Mouse (Mus musculus) heart, postnatal 10 days (tissue): ENCODE data around the gene Pik3c2g. TPM values are rescaled to one million over a fixed set of nuclear protein-coding genes. Genes with fewer than 3 reads are reported as not detected.

ENCODE experiments used
- DNase-seq, 2 experiments: peaks; one replicate each; pipeline ENCODE4 v3.0.0; 2021
- intact Hi-C: fragments of 180-260 bp; cut with DNase I; formaldehyde crosslinking; loops from one replicate; pipeline ENCODE4 v1.15.1; 2025
- total RNA-seq, 2 experiments: library from RNA; stranded (reverse); gene quantifications; 2 replicates each; pipeline ENCODE4 v1.2.3; 2021

Gene Pik3c2g
- not detected for total RNA-seq

GRCm38 (mm10) chr6:139586892-139587291 is at the start of gene Pik3c2g:
Gene Pik3c2g (plus strand): TSS chr6:139587221.
- intact Hi-C loops, result loop anchor here (10.0 kb wide), 1 partner anchor 858 kb away; no protein-coding TSS in a partner anchor
- DNase-seq, result no peak

- intact Hi-C loops, result loop anchor here (2.0 kb wide), 1 partner anchor 38 kb away; no protein-coding TSS in a partner anchor
- DNase-seq, result no peak
Measured at GRCm38 (mm10) chr6:139538469-139538868, 48.6 kb upstream of the Pik3c2g start.

DNA sequence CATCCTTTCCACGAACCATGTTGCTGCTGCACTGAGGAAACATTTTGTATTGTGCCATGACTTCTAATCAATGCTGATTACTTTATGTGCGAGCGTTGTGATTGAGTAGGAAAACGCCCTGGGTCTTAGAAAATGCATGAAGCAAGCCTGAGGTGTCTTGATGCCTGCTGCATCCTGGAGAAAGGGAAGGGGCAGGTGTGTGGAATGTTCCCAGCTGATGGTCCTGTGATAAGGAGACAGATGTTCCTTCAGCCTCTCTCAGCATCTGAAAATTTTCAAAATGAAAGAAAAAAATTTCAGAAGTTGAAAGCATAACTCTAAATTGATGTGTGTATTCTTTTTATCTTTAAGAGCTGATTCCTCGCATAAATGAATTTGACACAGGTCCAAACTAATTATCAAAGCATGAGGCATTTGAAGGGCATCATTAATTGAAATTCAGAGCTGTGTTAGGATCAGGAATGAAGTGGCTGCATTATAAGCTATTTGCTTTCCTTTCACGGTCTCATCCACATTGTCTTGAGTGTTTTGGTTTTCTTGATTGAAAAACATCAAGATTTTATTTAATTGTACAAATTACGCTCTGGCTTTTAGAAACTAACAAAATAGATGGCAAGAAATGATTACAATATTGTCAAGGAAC is 31.4 kb upstream of the Pik3c2g start:
- intact Hi-C loops, result no loop called here
- no peak for DNase-seq

DNA sequence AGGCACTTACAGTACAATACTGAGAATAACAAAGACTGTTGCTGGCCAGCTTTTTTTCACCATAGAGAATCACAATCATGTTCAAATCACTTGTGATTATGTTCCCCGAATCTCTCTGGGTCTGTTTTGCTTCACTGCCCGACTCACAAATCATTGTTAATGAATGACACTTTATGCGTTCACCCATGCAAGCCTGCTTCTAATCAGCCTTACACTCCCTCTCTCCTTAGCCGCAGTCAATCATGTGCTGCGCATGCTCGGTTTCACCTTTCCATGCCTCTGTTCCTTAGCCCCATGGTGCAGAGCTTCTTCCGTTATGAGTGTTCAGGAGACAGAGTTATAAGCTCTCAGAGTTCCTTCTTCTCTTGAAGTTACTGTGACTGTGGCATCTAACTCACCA is 17.8 kb upstream of the Pik3c2g start:
- intact Hi-C loops, result no loop called here
- DNase-seq, result no peak

GRCm38 (mm10) chr6:139575854-139576253 is 11.2 kb upstream of the Pik3c2g start:
- intact Hi-C loops, result loop anchor here (2.0 to 5.0 kb wide), 3 partner anchors 37 to 1404 kb away; no protein-coding TSS in a partner anchor
- DNase-seq, result no peak

DNA sequence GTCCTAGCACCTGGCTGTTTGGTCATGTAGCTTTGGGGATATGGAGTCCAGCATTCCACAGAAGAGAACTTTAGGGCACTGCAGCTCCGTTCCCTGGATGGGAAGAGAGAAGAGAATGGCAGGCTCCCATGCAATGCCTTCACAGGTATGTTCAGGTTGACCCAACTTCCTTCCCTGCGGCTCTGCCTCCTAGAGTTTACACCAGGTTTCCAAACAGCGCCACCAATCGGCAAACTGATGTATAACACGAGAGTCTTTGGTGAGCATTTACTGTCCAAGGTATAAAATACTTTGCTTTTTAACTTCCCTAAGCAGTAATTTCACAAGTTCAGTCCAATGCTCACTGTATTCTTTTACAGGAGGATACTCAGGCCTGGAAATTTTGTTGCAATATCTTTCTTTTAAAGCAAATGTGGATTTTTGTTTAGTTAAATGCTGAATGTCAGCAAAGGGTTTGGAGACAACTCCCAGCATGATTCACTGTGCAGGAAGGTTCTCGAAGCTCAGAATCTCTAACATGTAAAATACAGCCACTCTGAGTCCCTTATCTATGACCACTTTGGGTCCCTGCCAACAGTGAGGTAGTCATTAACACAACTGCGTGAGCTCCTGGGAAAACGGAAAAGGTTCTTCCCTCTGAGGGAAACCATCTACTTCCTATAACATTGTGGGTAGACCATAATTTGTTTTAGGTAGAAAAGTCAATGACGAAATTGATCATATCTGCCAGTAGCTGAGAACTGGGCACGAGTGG is 10.6 kb upstream of the Pik3c2g start:
- intact Hi-C loops, result loop anchor here (2.0 to 5.0 kb wide), 3 partner anchors 38 to 1404 kb away; no protein-coding TSS in a partner anchor
- peak in 1 of 2 experiments; percentile 7 for DNase-seq

DNA sequence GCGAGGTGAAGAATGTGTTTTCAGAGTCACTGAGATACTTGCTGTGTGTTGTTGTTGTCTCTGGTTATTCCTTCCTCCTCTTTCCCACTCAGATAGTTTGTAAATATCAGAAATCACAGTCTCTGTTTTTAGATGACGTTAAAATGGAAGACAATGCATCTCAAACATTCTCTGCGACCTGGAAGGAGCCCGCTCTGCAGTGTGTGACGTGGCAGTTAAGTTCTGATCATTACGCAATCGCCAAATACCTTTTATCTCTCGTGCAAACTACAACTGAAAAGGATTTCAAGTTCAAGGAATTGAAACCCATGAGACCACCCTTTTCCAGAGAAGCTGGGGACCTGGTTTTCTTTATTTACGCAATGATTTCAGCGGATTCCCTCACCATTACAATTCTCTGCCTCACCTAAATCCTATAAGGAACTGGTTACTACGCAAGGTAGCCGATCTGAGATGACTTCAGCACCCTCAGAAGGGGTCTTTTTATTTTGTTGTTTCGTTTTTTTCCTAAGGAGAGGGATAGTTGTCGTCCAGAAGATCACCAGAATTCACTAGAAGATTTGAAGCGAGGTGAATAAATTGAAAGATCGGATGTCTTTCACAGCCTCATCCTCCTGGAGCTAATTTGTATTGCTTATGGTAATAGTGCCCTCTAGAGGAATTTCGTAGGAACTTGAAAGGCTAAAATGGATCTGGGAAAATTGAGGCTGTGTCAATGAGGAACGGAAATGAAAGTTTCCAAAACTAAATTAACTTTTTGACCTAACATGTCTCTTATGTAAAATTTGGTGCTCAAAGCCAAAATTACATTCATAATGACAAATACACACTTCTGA is 9.8 kb upstream of the Pik3c2g start:
- DNase-seq, result peak in 1 of 2 experiments; percentile 9
- intact Hi-C loops, result loop anchor here (2.0 to 5.0 kb wide), 3 partner anchors 38 to 1405 kb away; no protein-coding TSS in a partner anchor

DNA sequence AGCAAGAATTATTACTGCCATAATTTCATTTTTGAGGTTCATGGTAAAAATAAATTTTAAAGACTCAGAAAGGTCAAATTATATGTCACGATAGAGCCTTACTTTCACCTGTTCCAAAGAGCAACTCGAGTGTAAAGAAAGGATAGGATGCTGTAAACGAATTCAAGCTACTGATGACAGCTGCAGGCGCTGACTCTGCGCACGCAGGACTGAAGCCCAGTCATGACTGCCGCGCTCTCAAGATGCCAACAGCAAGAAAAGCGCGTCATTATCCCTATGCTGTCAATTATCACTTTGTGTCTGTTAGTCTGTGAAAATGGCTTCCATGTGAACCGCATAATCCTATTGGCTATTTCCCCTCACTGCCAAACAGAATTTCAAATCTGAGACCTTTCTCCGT is 457 bp downstream of the Pik3c2g start:
- intact Hi-C loops, result loop anchor here (10.0 kb wide), 1 partner anchor 857 kb away; no protein-coding TSS in a partner anchor
- no peak for DNase-seq

DNA sequence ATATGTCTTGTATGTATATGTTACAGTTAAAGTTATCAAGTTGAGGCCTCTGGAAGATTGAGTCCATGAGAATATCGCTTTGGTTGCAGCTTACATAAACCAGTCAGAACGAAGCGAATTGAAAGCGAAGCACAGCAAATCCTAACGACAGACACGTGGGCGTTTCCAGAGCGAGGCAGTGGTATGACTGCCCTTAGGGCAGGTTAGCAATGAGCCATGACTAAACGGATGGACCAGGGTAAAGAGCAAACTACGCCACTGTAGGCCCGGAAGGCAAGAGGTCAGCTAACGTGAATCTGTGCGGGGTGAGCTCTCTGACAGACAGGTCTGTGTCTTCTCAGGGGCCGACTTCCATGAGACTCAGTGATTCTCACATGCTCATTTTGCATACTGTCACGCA is 1.4 kb downstream of the Pik3c2g start:
- no peak for DNase-seq
- intact Hi-C loops, result loop anchor here (10.0 kb wide), 1 partner anchor 856 kb away; no protein-coding TSS in a partner anchor

- intact Hi-C loops, result loop anchor here (10.0 kb wide), 1 partner anchor 856 kb away; no protein-coding TSS in a partner anchor
Measured at GRCm38 (mm10) chr6:139589291-139589690, 2.3 kb downstream of the Pik3c2g start.

GRCm38 (mm10) chr6:139589854-139590253 is 2.8 kb downstream of the Pik3c2g start:
- DNase-seq, result no peak
- intact Hi-C loops, result loop anchor here (10.0 kb wide), 1 partner anchor 855 kb away; no protein-coding TSS in a partner anchor

More at GRCm38 (mm10) chr6:139589291-139589690, 2.3 kb downstream of the Pik3c2g start:
- DNase-seq, result peak; percentile 63 to 78

GRCm38 (mm10) chr6:139592081-139592480 is 5.1 kb downstream of the Pik3c2g start:
- intact Hi-C loops, result no loop called here
- no peak for DNase-seq

DNA sequence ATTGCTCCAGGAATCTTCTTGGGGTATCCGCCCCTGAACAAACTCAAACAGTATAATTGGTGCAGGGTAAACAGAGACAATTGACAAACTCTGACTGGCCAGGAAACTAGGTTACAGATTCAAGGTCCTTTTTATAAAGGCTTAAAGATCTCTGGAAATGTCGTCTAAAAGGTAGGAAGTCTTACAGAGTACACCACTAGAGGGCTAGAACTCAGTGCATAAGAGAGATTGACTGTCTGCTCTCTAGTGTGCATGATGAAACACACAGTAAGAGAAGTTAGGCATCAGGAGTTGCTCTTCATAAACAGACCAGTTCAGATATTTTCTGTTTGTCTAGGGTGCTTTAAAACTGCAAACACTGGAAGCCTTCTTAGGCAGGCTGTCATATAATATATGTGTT is 9.4 kb downstream of the Pik3c2g start:
- intact Hi-C loops, result no loop called here
- DNase-seq, result no peak

- no peak for DNase-seq
- intact Hi-C loops, result no loop called here
Measured at GRCm38 (mm10) chr6:139599216-139599615, 12.2 kb downstream of the Pik3c2g start.

DNA sequence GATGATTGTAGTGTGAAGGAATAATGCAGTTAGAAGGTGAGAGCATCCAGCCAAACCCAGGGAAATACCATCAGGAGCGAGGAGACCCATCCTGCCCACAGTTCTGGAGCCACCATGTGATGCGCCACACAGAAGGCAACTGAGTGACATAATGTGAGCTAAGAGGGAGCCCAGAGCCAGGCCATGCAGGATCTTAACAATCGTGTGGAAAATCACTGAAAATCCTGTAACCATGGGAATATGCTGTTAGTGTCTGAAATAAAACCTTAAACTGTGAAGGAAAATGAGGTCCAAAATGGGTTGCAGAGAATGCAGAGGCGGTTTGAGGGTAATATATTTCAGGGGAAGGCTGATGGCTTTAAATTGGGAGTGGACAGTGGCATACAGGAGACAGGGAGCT is 31.8 kb downstream of the Pik3c2g start:
- DNase-seq, result no peak
- intact Hi-C loops, result no loop called here

GRCm38 (mm10) chr6:139624756-139625155 is 37.7 kb downstream of the Pik3c2g start:
- intact Hi-C loops, result no loop called here
- DNase-seq, result peak in 1 of 2 experiments; percentile 3

DNA sequence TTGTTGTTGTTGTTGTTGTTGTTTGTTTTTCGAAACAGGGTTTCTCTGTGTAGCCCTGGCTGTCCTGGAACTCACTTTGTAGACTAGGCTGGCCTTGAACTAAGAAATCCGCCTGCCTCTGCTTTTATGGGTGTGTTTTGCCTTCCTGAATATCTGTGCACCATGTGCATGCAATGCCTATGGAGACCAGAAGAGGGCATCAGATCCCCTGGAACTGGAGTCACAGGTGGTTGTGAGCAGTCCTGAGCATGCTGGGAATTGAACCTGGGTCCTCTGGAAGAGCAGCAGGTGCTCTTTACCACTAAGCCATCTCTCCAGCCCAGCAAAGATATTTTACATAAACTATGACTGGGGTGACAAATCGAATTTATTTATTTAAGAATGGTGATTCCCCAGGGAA is 47.5 kb downstream of the Pik3c2g start:
- DNase-seq, result no peak
- intact Hi-C loops, result no loop called here

DNA sequence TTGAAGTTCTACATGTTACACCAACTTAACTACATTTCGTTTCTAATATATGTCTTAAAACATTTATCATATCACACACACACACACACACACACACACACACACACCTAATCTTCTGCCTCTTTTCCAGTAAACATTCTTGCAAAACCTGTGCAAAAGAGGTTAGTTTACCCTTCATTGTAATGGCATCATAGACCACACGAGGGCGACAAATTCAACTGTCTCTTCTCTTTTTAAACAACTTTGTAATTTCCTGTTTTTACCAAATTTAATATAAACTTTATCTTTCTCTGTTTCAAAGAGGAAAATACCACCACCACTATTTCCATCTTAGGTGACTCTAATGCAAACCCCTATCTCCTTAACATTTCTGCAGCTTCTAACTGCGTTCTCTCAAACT is 68.4 kb downstream of the Pik3c2g start:
- peak; percentile 9 to 48 for DNase-seq
- intact Hi-C loops, result no loop called here

- DNase-seq, result peak; percentile 5 to 23
- intact Hi-C loops, result no loop called here
Measured at GRCm38 (mm10) chr6:139662462-139662861, 75.4 kb downstream of the Pik3c2g start.

DNA sequence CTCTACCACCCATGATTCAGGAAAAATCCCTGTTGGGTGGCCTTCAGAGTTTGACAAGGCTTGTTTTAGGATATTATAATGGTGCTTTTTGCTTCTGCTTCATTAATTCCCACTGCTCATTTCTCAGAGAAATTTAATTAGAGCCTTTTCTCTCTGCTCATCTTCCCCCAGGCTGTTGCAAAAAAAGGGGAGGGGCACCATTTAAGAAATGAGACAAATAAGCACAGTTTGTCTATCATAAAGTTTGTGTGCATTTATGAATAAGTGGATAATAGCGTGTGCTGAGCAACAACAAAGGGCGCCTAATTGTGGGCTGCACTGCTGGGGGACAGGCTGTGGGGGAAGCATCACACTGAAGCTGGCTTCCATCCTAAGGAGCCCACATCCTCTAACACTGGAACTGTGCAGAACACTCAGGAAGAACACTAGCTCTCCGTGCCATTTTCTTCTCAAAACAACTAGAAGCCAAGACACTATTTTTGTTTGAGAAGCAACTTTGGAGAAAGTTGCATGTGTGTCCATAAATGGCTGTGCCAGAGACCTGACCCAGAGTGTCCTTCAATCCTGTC is 131.5 kb downstream of the Pik3c2g start:
- intact Hi-C loops, result no loop called here
- DNase-seq, result no peak
